Mouse (Mus musculus) liver, embryonic 14.5 days (tissue): ENCODE data around the gene Ttbk1. TPM values are rescaled to one million over a fixed set of nuclear protein-coding genes. Genes with fewer than 3 reads are reported as not detected.

Experiments used
- ATAC-seq: fragments of 200-750 bp; cut with Nextera tagmentation; 2 replicates; pipeline ENCODE4 v1.8.0; 2017; ENCODE audit warnings: moderate number of reproducible peaks, mild to moderate bottlenecking, moderate library complexity; ENCODE audit not compliant: insufficient read depth
- DNase-seq, 3 experiments: peaks; one replicate each; pipeline ENCODE4 v3.0.0-alpha.2; 2012 to 2013; ENCODE audit warnings: low read depth in 3 of 3, low spot score in 3 of 3
- H3K27ac ChIP-seq: fragments of 300-500 bp; sonication (generic); 2 replicates; pipeline ENCODE4 v1.5.1; 2014; ENCODE audit warnings: moderate library complexity, mild to moderate bottlenecking, control low read depth, inconsistent platforms
- H3K27me3 ChIP-seq: fragments of 300-500 bp; sonication (generic); 2 replicates; pipeline ENCODE4 v1.6.1; 2014; ENCODE audit warnings: mild to moderate bottlenecking, low read length, moderate library complexity; ENCODE audit not compliant: control insufficient read depth, insufficient read depth
- H3K36me3 ChIP-seq: fragments of 300-500 bp; sonication (generic); replicated peaks from 2 replicates; pipeline ENCODE4 v1.6.1; 2014; ENCODE audit warnings: low read depth; ENCODE audit not compliant: control insufficient read depth, insufficient read depth
- H3K4me1 ChIP-seq, 2 experiments: fragments of 200-500 bp in 1 of 2; fragments of 300-500 bp in 1 of 2; sonication (generic) in 1 of 2; replicated peaks; 2 replicates each; pipeline ENCODE4 v1.6.1; 2012 to 2014; ENCODE audit warnings: antibody characterized with exemption in 1 of 2, inconsistent platforms in 1 of 2, low read length in 1 of 2; ENCODE audit not compliant: control insufficient read depth in 2 of 2, insufficient read depth in 2 of 2
- H3K4me2 ChIP-seq: fragments of 300-500 bp; sonication (generic); 2 replicates; pipeline ENCODE4 v1.6.1; 2014; ENCODE audit warnings: low read depth, mild to moderate bottlenecking, control low read depth, moderate library complexity
- H3K4me3 ChIP-seq, 2 experiments: fragments of 200-500 bp in 1 of 2; fragments of 300-500 bp in 1 of 2; sonication (generic) in 1 of 2; 2 replicates each; pipeline ENCODE4 v1.5.1; 2012 to 2014; ENCODE audit warnings: low read depth in 2 of 2, low read length in 2 of 2, mild to moderate bottlenecking in 2 of 2, control low read depth in 1 of 2, inconsistent platforms in 1 of 2, moderate library complexity in 1 of 2; ENCODE audit not compliant: insufficient read depth in 1 of 2
- H3K9ac ChIP-seq: fragments of 300-500 bp; sonication (generic); replicated peaks from 2 replicates; pipeline ENCODE4 v1.6.1; 2014; ENCODE audit warnings: mild to moderate bottlenecking, control low read depth, moderate library complexity
- H3K9me3 ChIP-seq: fragments of 300-500 bp; sonication (generic); 2 replicates; pipeline ENCODE4 v1.6.1; 2016; ENCODE audit warnings: low read length, mixed read lengths; ENCODE audit not compliant: control insufficient read depth
- CTCF ChIP-seq: IDR thresholded peaks from 2 replicates; pipeline ENCODE4 v1.5.1; 2016; ENCODE audit warnings: antibody characterized with exemption, low read depth, control low read depth
- EP300 ChIP-seq: IDR thresholded peaks from 2 replicates; pipeline ENCODE4 v1.6.1; 2016; ENCODE audit warnings: antibody characterized with exemption, low read depth
- WGBS: fragments of 180-500 bp; shearing (Covaris S2); extraction: QIAGEN DNeasy Blood & Tissue Kit; methylation state at CpG from one replicate; pipeline ENCODE4 v1.1.7; 2014; ENCODE audit not compliant: insufficient replicate concordance; 5-methylcytosine and 5-hydroxymethylcytosine counted together
- polyA plus RNA-seq, 2 experiments: library from polyadenylated mRNA; depleted of rRNA in 1 of 2; stranded (reverse) in 1 of 2; unstranded in 1 of 2; fragments of >200 nt; fragmentation: Nextera tagmentation in 1 of 2; extraction: Ambion mirVana in 1 of 2; gene quantifications; 2 replicates each; pipeline versions ENCODE4 v1.2.1 to v1.2.3; 2012 to 2014

The Ttbk1 gene
- polyA plus RNA-seq (2012; rRNA removed) = 0.02 and 0.04 TPM in 2 replicates
- not detected in 2 replicates for polyA plus RNA-seq (2014; fragmentation: Nextera tagmentation; extraction: Ambion mirVana)

DNA sequence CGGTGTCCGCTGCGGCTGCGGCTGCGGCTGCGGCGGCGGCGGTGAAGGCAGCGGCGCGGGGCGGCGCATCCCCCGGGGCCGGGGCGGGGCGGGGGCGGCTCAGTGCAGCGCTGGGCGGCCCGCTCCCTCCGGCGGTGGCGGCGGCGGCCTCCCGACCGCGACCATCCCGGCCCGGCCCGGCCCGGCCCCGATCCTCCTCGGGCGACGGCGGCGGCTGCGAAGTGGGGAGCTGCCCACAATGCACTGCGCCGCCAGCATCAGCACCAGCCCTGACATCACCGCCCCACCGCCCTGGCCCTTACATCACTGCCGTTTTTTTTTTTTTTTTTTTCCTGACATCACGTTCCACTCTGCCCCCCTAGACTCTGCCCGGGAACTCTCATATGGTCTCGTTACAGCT is at the start of gene Ttbk1:
Gene Ttbk1 (minus strand): TSS at position 245 of the 400 bp plus-strand sequence.
- ATAC-seq = no peak

DNA sequence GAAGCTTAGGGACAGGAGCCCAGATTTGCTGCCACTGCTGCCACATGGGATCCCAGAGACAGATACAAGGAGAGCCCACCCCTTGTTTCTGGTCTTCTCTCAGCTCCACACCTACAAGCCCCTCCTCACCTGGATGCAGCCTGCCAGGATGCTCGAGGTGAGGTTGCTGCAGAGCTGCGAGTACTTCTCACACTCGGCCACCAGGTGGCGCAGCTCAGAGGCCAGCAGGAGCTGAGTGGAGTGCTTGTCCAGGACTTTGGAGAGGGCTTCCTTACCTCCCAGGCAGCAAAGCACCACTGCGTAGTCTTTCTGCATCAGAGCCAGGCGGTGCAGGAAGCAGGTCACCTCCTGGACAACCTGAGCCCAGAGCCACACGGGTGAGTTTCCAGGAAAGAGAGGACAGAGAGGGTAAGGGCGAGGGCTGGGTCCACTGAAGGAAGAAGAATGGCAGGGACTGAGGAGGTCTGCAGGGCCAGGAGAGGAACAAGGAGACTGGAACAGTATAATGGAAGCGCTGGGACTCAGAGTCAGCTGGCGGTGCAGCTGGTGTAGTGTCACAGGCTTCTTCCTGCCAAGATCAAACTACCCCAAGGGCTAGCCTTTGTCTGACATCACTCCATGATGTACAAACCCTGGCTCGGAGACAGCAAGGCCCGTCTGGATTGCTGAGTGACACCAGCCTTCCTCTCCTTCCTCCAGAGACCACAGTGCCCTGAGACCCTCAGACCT is 38.3 kb upstream of the Ttbk1 start:
- 29% methylated on average over 12 of the region's 12 CpGs for WGBS
- Histone ChIP-seq H3K27me3 (peaks cover 3% of the 10 kb centered on the region), H3K4me1 (no peaks in the 10 kb centered on the region), H3K4me3 (no peak overlapping the region), H3K9me3 (no peaks in the 10 kb centered on the region), H3K36me3 (no peaks in the 10 kb centered on the region), H3K9ac (no peak overlapping the region), H3K27ac (no peak overlapping the region), H3K4me2 (no peak overlapping the region)
- TF ChIP-seq CTCF (peak; percentile 99), EP300 (no peak)
- ATAC-seq = no peak
- peak; percentile 19 to 46 (median 38) for DNase-seq

More for the DNA sequence above, at the start of gene Ttbk1:
- TF ChIP-seq CTCF = no peak
- TF ChIP-seq EP300 = no peak
- H3K27me3 ChIP-seq = peaks cover 60% of the 10 kb centered on the region
- no peaks in the 10 kb centered on the region for H3K36me3 ChIP-seq
- 0 out of 2 replicates have a peak within 1 kb of the TSS, but pooled peaks have one; percentile 29 for H3K4me2 ChIP-seq
- H3K27ac ChIP-seq = no peak within 1 kb of the TSS
- H3K9ac ChIP-seq = no peak within 1 kb of the TSS
- 2% methylated on average over 20 of the region's 49 CpGs for WGBS
- no peaks in the 10 kb centered on the region; a peak in 1 of 4 replicates for H3K4me1 ChIP-seq
- H3K9me3 ChIP-seq = no peaks in the 10 kb centered on the region
- H3K4me3 ChIP-seq = no peak within 1 kb of the TSS
- DNase-seq = no peak

DNA sequence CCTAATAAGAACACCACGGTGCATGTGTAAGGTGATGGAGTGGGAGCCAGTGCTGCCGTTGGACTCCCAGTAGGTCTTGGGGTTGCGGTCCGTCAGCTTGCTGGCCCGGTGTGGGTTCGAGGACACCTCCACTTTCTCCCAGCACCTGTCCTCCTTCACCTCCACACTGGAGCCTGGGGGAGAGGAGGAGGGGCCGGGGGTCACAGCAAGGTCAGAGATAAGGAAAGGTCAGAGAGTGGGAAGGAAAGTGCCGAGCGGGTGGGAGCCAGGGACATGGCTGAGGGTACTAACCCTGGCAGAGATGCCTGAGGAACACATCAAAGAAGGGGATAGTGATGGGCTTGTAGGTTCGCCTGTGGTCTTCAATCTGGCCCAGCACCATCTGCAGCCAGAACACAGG is 37.6 kb upstream of the Ttbk1 start:
- WGBS = 63% methylated on average over 10 of the region's 10 CpGs
- no peak for TF ChIP-seq CTCF
- TF ChIP-seq EP300 = no peak
- ATAC-seq (no peak), DNase-seq (no peak)
- H3K4me3 ChIP-seq = no peak overlapping the region
- no peaks in the 10 kb centered on the region for H3K4me1 ChIP-seq
- H3K27ac ChIP-seq = no peak overlapping the region
- no peaks in the 10 kb centered on the region for H3K36me3 ChIP-seq
- H3K9me3 ChIP-seq = no peaks in the 10 kb centered on the region
- H3K27me3 ChIP-seq = peaks cover 3% of the 10 kb centered on the region
- H3K9ac ChIP-seq = no peak overlapping the region
- no peak overlapping the region for H3K4me2 ChIP-seq

DNA sequence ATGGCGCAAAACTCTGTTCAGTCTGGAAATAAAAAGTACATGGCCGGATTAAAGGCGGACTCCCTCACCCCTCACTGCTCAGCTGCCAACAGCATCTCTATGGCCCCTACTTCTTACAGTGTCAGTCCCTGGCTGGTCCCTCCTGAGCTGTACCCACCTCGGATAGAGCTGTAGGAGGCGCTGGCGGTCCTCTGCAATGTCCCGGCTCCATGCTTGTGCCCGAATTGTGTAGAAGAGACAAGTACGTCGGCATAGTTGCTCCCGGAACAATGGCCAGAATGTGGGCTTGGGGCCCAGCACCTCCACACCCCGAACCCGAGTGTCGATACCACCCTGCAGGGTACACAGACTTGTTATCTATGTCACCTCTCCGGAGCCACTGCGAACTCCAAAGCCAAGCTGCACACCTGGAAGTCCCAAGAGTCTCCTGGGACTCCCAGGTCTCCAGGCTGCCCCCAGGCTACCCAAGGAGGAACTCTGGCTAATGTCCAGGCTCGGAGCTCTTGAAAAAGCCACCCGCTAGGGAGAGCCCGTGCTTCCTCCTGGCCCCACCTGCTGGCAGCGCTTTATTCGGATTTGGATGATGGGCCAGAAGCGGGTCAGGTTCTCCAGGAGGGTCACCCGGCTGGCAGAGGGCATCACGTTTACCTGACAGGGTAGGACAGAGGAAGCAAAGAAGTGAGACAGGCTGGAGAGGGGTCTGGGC is 34.6 kb upstream of the Ttbk1 start:
- DNase-seq (no peak), ATAC-seq (no peak)
- Histone ChIP-seq H3K4me2 (no peak overlapping the region), H3K9ac (no peak overlapping the region), H3K27ac (no peak overlapping the region), H3K27me3 (peaks cover 3% of the 10 kb centered on the region), H3K4me3 (no peak overlapping the region), H3K36me3 (no peaks in the 10 kb centered on the region), H3K9me3 (no peaks in the 10 kb centered on the region), H3K4me1 (no peaks in the 10 kb centered on the region)
- TF ChIP-seq CTCF (peak; percentile 36; the same call in 1 of the 2 replicates), EP300 (no peak)
- 38% methylated on average over 24 of the region's 24 CpGs for WGBS

DNA sequence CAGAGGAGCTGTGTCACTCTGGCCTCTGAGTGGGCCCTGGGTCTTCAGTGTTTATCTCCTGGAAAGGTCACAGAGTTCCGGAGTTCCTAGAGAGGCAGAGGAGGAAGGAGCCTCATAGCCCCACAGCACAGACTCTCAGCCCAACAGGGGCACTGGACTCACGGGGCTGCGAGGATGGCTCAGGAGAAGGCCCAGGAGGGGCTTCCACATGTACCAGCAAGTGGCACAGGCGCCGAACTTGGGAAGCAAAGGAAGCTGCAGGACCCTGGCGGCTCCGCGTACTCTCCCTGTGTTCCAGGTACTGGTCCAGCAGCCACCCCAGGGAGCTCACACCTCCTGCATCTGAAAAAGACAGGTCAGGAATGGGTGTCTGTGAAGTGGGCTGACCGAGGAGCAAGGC is 33.7 kb upstream of the Ttbk1 start:
- Histone ChIP-seq H3K27me3 (peaks cover 3% of the 10 kb centered on the region), H3K9ac (no peak overlapping the region), H3K9me3 (no peaks in the 10 kb centered on the region), H3K4me1 (no peaks in the 10 kb centered on the region), H3K27ac (no peak overlapping the region), H3K4me3 (no peak overlapping the region), H3K36me3 (no peaks in the 10 kb centered on the region), H3K4me2 (no peak overlapping the region)
- WGBS = 67% methylated on average over 9 of the region's 9 CpGs
- TF ChIP-seq EP300 = no peak
- TF ChIP-seq CTCF = no peak
- DNase-seq = no peak
- no peak for ATAC-seq
